Mouse (Mus musculus) bone marrow, adult 2 months (tissue): ENCODE data around the gene Mrgprg. TPM values are rescaled to one million over a fixed set of nuclear protein-coding genes. Genes with fewer than 3 reads are reported as not detected.

Experiments
- H3K27ac ChIP-seq: fragments of 200-500 bp; 2 replicates; pipeline ENCODE4 v1.5.1; 2012; ENCODE audit warnings: low read depth, mild to moderate bottlenecking, control low read depth, inconsistent platforms, low read length; ENCODE audit not compliant: control insufficient read depth, poor library complexity, insufficient read depth
- H3K4me1 ChIP-seq: fragments of 200-500 bp; 2 replicates; pipeline ENCODE4 v1.6.1; 2011; ENCODE audit warnings: low read length; ENCODE audit not compliant: control insufficient read depth, insufficient read depth
- H3K4me3 ChIP-seq: fragments of 200-500 bp; replicated peaks from 2 replicates; pipeline ENCODE3; 2011; ENCODE audit warnings: mild to moderate bottlenecking, low read depth, low read length, control low read depth; ENCODE audit not compliant: control insufficient read depth
- CTCF ChIP-seq: fragments of 200-500 bp; IDR thresholded peaks from 2 replicates; pipeline ENCODE4 v1.5.1; 2011; ENCODE audit warnings: low read length, control low read depth; ENCODE audit not compliant: control insufficient read depth, insufficient read depth
- POLR2A ChIP-seq: fragments of 200-500 bp; IDR thresholded peaks from 2 replicates; pipeline ENCODE4 v1.6.1; 2011; ENCODE audit warnings: low read depth, mild to moderate bottlenecking, control low read depth, low read length, borderline replicate concordance; ENCODE audit not compliant: control insufficient read depth
- WGBS: fragments of 180-500 bp; shearing (Covaris S2); methylation state at CpG from one replicate; pipeline ENCODE4 v1.1.7; 2018; 5-methylcytosine and 5-hydroxymethylcytosine counted together
- polyA plus RNA-seq: library from polyadenylated mRNA; stranded (reverse); fragments of >200 nt; gene quantifications from 2 replicates; pipeline ENCODE4 v1.2.4, GENCODE M21; 2011; ENCODE audit warnings: low replicate concordance; ENCODE audit not compliant: missing spikeins, insufficient read depth, insufficient read length

The Mrgprg gene
- polyA plus RNA-seq, 1 experiment, result not detected

DNA sequence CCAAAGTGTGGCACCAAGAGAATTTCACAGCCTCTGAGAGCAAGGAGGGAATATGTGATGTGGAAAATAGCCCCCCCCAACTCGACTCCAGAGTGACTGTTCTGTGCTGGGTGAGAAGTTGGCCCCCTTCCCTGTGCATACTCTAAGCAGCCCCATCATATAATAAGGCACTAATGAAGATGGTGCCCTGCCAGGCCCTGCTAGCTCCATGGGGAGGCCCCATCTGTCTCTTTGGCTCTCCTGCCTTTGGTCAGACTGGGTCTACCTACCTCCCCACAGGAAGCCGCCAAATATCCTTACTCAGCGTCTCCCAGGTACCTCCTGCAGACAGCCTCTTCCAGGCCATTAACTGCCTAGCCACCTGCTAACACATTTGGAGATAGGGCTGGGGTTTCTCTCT, 7.8 kb downstream of the Mrgprg start:
- Histone ChIP-seq H3K4me3 (no peak overlapping the region), H3K27ac (no peak overlapping the region), H3K4me1 (no peaks in the 10 kb centered on the region)
- no peak for TF ChIP-seq POLR2A
- no peak for TF ChIP-seq CTCF
- 75% methylated on average over 3 of the region's 3 CpGs for WGBS

DNA sequence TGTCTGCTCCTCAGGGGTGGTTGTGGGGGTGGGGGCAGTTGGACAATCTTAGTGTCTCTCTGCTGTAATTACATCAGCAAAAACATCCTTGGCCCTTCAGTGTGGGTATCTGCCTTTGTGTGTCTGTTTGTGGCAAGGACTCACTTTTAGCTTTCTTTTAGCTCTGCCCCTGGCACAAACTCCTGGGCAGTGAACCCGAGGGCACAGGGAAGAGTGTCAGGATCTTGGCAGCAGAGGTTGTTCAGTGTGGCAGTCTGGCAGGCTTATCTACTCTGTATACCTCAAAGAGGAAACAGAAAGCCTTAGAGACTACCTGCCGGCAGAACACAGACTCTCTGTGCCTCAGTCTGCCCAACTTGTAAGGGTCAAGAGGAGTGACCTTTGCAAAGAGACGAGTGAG, 9.1 kb downstream of the Mrgprg start:
- WGBS, result 33% methylated on average over 3 of the region's 3 CpGs
- H3K4me1 ChIP-seq, result no peaks in the 10 kb centered on the region
- H3K4me3 ChIP-seq, result no peak overlapping the region
- no peak for TF ChIP-seq POLR2A
- TF ChIP-seq CTCF, result no peak
- no peak overlapping the region for H3K27ac ChIP-seq

DNA sequence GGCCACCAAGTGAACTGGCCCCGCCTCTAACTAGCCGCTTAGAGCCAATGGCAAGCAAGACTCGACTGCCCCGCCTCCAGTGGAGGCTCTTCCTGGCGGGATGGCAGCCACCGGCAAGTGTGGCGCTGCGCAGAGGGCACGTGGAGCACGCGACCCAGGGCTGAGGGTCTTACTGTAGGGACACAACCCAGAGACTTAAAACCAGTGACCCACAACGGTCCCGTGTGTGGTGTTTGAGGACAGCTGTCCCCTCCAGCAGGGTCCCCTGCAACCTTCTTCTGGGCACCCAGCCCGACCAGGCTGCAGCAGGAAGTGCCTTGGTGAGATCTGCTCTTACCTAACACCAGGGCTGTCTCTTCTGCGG, 9.8 kb downstream of the Mrgprg start:
- under 1% methylated on average over 15 of the region's 15 CpGs for WGBS
- Histone ChIP-seq H3K4me3 (peak overlapping the region; percentile 73), H3K4me1 (no peaks in the 10 kb centered on the region), H3K27ac (no peak overlapping the region; the same call in 1 of the 2 replicates)
- TF ChIP-seq CTCF (no peak), POLR2A (peak; percentile 68; the same call in 1 of the 2 replicates)

DNA sequence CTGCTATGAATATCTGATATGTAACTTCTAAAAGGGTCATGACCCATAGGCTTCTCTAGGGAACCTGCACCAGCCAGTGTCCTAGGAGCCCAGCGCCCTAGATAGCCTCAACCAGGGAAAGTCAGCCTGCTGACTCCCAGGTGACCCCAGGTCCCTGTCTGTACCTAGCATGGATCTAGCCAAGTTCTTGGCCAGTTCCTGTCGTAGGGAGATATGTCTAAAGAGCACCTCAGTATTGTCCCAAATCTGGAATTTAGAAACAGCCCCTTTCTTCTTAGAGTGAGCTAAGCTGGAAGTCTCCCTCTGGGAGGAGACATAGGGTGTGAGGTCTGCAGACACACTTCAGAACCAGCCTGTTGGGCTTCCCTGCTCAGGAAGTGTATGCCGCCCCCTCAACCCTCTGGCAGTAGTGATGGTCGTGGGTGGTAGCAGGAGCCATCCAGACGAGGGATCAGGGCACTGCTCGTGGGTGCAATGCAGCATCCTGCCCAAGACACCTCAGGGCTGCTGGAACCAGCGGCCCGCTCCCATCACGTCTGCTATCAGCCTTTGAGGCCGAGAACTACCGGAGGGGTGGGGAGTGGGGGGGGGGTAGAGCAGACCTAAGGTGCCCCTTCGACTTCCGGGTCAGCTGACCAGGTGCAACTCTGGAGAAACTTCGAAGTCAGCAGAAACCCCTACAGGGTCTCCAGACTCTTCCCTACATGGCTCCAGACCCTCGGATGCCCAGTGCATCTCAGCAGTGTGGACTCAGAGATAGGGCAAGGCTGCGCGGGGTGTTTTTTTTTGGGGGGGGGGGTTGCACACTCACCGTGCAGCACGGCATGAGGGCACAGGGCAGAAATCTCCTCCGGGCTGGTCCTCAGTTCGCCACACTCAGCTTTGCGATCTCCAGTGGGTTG, 10.4 kb downstream of the Mrgprg start, which contains the start of gene Osbpl5:
Osbpl5 (minus strand) TSS at position 861 of the 902 bp plus-strand sequence.
- Histone ChIP-seq H3K4me3 (peak within 1 kb of the TSS; percentile 73), H3K4me1 (no peaks in the 10 kb centered on the region), H3K27ac (no peak within 1 kb of the TSS; the same call in 1 of the 2 replicates)
- WGBS, result 17% methylated on average over 22 of the region's 22 CpGs
- TF ChIP-seq CTCF, result no peak
- TF ChIP-seq POLR2A, result no peak

DNA sequence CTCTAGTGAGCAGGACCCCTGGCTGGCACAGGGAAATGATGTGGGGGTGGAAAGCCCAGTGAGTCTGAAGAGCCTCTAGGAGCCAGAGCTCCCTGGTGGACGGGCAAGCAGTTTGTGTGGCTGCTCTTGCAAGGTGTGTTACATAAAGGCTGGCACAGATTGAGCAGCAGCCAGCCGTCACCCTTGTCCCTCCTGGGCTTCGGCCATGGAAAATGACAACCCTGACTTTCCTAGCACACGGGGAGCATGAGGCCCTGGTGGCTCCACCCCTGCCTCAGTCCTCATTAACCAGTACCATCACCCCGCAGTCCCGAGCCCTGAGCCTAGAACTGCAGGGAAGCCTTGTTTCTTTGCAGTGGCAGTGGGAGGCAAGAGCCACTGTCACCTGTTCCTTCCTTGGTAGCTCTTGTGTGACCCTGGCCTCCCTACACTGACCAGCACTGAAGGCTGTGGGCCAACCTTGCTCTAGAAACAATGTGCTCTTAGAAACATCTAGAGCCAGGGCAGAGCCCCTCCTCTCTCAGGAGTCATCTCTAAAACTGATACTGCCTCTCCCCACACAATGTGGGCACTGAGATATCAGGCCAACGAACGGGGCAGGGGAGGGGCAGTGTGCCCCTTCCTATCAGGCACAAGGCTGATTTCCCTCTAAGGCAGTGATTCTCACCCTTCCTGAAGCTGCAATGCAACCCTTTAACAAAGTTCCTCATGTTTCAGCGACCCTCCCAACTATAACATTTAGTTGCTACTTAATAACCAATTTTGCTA, 11.3 kb downstream of the Mrgprg start:
- WGBS, result 52% methylated on average over 9 of the region's 9 CpGs
- Histone ChIP-seq H3K4me1 (no peaks in the 10 kb centered on the region), H3K27ac (no peak overlapping the region), H3K4me3 (no peak overlapping the region)
- TF ChIP-seq CTCF, result no peak
- no peak for TF ChIP-seq POLR2A

DNA sequence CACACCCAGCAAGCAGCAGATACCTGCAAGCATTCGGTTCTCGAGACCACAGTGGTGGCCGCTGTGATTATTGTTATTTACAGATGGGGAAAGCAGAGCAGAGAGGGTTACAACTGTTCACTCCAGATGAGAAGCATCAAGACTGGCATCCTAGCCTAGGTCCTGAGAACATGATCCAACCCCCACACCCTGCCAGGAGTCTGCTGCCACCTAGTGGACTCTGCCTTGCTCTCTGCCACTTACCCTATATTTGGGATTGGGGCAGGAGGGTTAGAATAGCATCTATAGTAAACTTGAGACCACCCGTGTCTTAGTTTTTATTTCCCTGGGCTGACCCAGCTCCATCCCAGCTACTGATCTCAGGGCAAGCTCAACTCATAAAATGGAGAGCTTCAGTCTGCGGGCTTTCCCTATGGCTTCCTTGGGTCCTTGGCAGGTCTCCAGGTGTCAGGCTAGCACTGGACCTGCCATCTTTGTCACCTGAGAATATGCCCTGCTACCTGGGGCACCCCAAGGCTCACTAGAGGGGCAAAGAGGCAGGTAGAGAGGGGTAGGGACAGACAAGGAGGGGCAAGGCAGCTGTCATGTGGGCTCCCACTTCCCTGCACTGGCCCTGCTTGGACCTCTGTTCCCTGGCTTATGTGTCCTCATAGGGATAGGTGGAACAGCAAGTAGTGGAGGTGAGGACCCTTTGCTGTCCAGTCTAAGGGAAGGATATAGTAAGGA, 12.6 kb downstream of the Mrgprg start:
- WGBS, result 54% methylated on average over 5 of the region's 5 CpGs
- TF ChIP-seq POLR2A, result no peak
- peak; percentile 92 for TF ChIP-seq CTCF
- no peaks in the 10 kb centered on the region for H3K4me1 ChIP-seq
- no peak overlapping the region for H3K27ac ChIP-seq
- no peak overlapping the region for H3K4me3 ChIP-seq

DNA sequence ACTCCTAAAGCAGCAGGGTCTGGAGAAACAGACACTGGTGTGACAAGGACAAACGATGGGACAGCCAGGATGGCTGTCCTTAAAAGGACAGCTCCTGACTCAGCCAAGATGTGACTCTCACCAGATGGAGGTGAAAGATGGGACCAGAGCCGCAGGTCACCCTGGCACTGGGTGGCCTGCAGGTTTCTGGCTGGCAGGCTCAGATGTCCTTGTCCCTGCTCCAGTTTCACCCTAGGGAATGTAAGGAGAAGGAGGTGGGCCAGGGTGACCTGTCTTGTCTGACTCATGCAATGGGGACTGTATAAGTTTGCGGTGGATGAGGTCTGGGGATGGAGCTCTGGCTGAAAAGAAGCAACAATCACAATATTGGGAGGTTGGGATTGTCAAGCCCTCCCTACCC, 14.2 kb downstream of the Mrgprg start:
- 80% methylated on average over 3 of the region's 3 CpGs for WGBS

More for the DNA sequence above, 14.2 kb downstream of the Mrgprg start:
- Histone ChIP-seq H3K4me3 (no peak overlapping the region), H3K4me1 (no peaks in the 10 kb centered on the region), H3K27ac (no peak overlapping the region)
- TF ChIP-seq CTCF (no peak), POLR2A (no peak)
